Mouse (Mus musculus) embryonic facial prominence, embryonic 10.5 days (tissue): Measurements from ENCODE around the gene Myef2. TPM values are rescaled to one million over a fixed set of nuclear protein-coding genes. Genes with fewer than 3 reads are reported as not detected.
"Not testable (repeated sequence)": the region's sequence is repeated elsewhere in the genome, so short reads cannot be mapped to it uniquely, and the experiment has no call there.

Experiments used
- DNase-seq: peaks from one replicate; pipeline ENCODE4 v3.0.0-alpha.2; 2017; ENCODE audit warnings: low spot score
- H3K27ac ChIP-seq: fragments of 300-500 bp; sonication (generic); replicated peaks from 2 replicates; pipeline ENCODE4 v1.5.1; 2016; ENCODE audit warnings: mild to moderate bottlenecking
- H3K27me3 ChIP-seq: fragments of 300-500 bp; sonication (generic); replicated peaks from 2 replicates; pipeline ENCODE4 v1.6.1; 2016; ENCODE audit warnings: low read depth, mild to moderate bottlenecking; ENCODE audit not compliant: poor library complexity, severe bottlenecking
- H3K36me3 ChIP-seq: fragments of 300-500 bp; sonication (generic); replicated peaks from 2 replicates; pipeline ENCODE4 v1.6.1; 2016; ENCODE audit warnings: mild to moderate bottlenecking, moderate library complexity
- H3K4me1 ChIP-seq: fragments of 300-500 bp; sonication (generic); 2 replicates; pipeline ENCODE4 v1.6.1; 2016
- H3K4me3 ChIP-seq: fragments of 300-500 bp; sonication (generic); 2 replicates; pipeline ENCODE4 v1.5.1; 2016; ENCODE audit warnings: mild to moderate bottlenecking, moderate library complexity
- H3K9me3 ChIP-seq: fragments of 300-500 bp; sonication (generic); 2 replicates; pipeline ENCODE4 v1.6.1; 2016; ENCODE audit warnings: mild to moderate bottlenecking
- WGBS: fragments of 180-500 bp; shearing (Covaris S2); methylation state at CpG from one replicate; pipeline ENCODE4 v1.1.7; 2016; 5-methylcytosine and 5-hydroxymethylcytosine counted together
- polyA plus RNA-seq: library from polyadenylated mRNA; unstranded; fragments of >200 nt; fragmentation: Nextera tagmentation; extraction: Ambion mirVana; gene quantifications from 2 replicates; pipeline ENCODE4 v1.2.1, GENCODE M21; 2016

Myef2 gene
- polyA plus RNA-seq, 1 experiment from 2014 or later: 158 TPM

GRCm38 (mm10) chr2:125122288-125122623 lies 1.2 kb downstream of the Myef2 start:
- WGBS: 11% methylated on average over 4 of the region's 4 CpGs
- Histone ChIP-seq H3K27me3 (no peaks in the 10 kb centered on the region), H3K4me3 (peak overlapping the region; percentile 89), H3K4me1 (peaks cover 25% of the 10 kb centered on the region), H3K9me3 (no peaks in the 10 kb centered on the region), H3K36me3 (peaks cover 10% of the 10 kb centered on the region), H3K27ac (peak overlapping the region; percentile 100)
- no peak for DNase-seq

GRCm38 (mm10) chr2:125119381-125120110 lies 3.9 kb downstream of the Myef2 start:
- Histone ChIP-seq H3K27me3 (no peaks in the 10 kb centered on the region), H3K36me3 (peaks cover 34% of the 10 kb centered on the region), H3K4me1 (peaks cover 25% of the 10 kb centered on the region), H3K4me3 (no peak overlapping the region), H3K9me3 (no peaks in the 10 kb centered on the region), H3K27ac (no peak overlapping the region)
- WGBS: 73% methylated on average over 6 of the region's 6 CpGs
- no peak for DNase-seq

- DNase-seq, H3K27ac ChIP-seq, H3K9me3 ChIP-seq, H3K4me1 ChIP-seq, H3K27me3 ChIP-seq, H3K4me3 ChIP-seq: not testable (repeated sequence)
- peaks cover 93% of the 10 kb centered on the region for H3K36me3 ChIP-seq
- 94% methylated on average over 4 of the region's 4 CpGs for WGBS
These were observed 16.9 kb downstream of the Myef2 start for GRCm38 (mm10) chr2:125106536-125106935.

- not testable (repeated sequence) for H3K4me1 ChIP-seq, H3K27me3 ChIP-seq, H3K4me3 ChIP-seq, DNase-seq, H3K27ac ChIP-seq, H3K9me3 ChIP-seq
- H3K36me3 ChIP-seq: peaks cover 91% of the 10 kb centered on the region
- WGBS: 96% methylated on average over 13 of the region's 13 CpGs
These were observed 19.0 kb downstream of the Myef2 start for GRCm38 (mm10) chr2:125104491-125104890.

- not testable (repeated sequence) for H3K27ac ChIP-seq, H3K27me3 ChIP-seq, H3K4me3 ChIP-seq, H3K4me1 ChIP-seq, H3K9me3 ChIP-seq, DNase-seq
- WGBS: 82% methylated on average over 3 of the region's 3 CpGs
- peaks cover 94% of the 10 kb centered on the region for H3K36me3 ChIP-seq
These were observed 31.3 kb downstream of the Myef2 start for GRCm38 (mm10) chr2:125092123-125092522.

- Histone ChIP-seq H3K4me3 (no peak overlapping the region), H3K27ac (no peak overlapping the region), H3K4me1 (no peaks in the 10 kb centered on the region), H3K9me3 (no peaks in the 10 kb centered on the region), H3K27me3 (no peaks in the 10 kb centered on the region), H3K36me3 (peaks cover 94% of the 10 kb centered on the region)
- no peak for DNase-seq
- WGBS: 96% methylated on average over 7 of the region's 7 CpGs
These were observed 34.7 kb downstream of the Myef2 start for GRCm38 (mm10) chr2:125088757-125089156.

GRCm38 (mm10) chr2:125083879-125084278 lies 39.6 kb downstream of the Myef2 start:
- H3K4me3 ChIP-seq: no peak overlapping the region
- WGBS: 26% methylated on average over 1 of the region's 1 CpGs
- H3K27ac ChIP-seq: no peak overlapping the region
- DNase-seq: no peak
- H3K27me3 ChIP-seq: no peaks in the 10 kb centered on the region
- H3K4me1 ChIP-seq: no peaks in the 10 kb centered on the region
- no peaks in the 10 kb centered on the region for H3K9me3 ChIP-seq
- peaks cover 80% of the 10 kb centered on the region for H3K36me3 ChIP-seq

GRCm38 (mm10) chr2:125073056-125073780 lies 50.2 kb downstream of the Myef2 start:
- Histone ChIP-seq H3K4me1 (no peaks in the 10 kb centered on the region), H3K36me3 (no peaks in the 10 kb centered on the region; the same call in 1 of the 2 replicates), H3K9me3 (no peaks in the 10 kb centered on the region), H3K27me3 (no peaks in the 10 kb centered on the region), H3K4me3 (no peak overlapping the region), H3K27ac (no peak overlapping the region)
- no peak for DNase-seq
- 83% methylated on average over 3 of the region's 3 CpGs for WGBS

GRCm38 (mm10) chr2:125068696-125069095 lies 54.8 kb downstream of the Myef2 start:
- 93% methylated on average over 12 of the region's 12 CpGs for WGBS
- 0 out of 2 replicates have a peak, but pooled peaks cover 3% of the 10 kb centered on the region for H3K4me1 ChIP-seq
- no peak overlapping the region for H3K4me3 ChIP-seq
- no peak overlapping the region for H3K27ac ChIP-seq
- H3K27me3 ChIP-seq: no peaks in the 10 kb centered on the region
- no peaks in the 10 kb centered on the region for H3K36me3 ChIP-seq
- DNase-seq: no peak
- H3K9me3 ChIP-seq: no peaks in the 10 kb centered on the region

GRCm38 (mm10) chr2:125067894-125068293 lies 55.6 kb downstream of the Myef2 start, which contains the start of gene Slc24a5:
Gene Slc24a5, plus strand, starts transcription at chr2:125068124.
- 69% methylated on average over 10 of the region's 10 CpGs for WGBS
- Histone ChIP-seq H3K9me3 (no peaks in the 10 kb centered on the region), H3K36me3 (no peaks in the 10 kb centered on the region), H3K4me3 (no peak within 1 kb of the TSS), H3K27ac (no peak within 1 kb of the TSS), H3K27me3 (no peaks in the 10 kb centered on the region), H3K4me1 (0 out of 2 replicates have a peak, but pooled peaks cover 3% of the 10 kb centered on the region)
- no peak for DNase-seq

- Histone ChIP-seq H3K4me1 (0 out of 2 replicates have a peak, but pooled peaks cover 5% of the 10 kb centered on the region), H3K4me3 (no peak overlapping the region), H3K27me3 (no peaks in the 10 kb centered on the region), H3K27ac (no peak overlapping the region), H3K9me3 (no peaks in the 10 kb centered on the region), H3K36me3 (no peaks in the 10 kb centered on the region)
- 86% methylated on average over 7 of the region's 7 CpGs for WGBS
- no peak for DNase-seq
These were observed 56.1 kb downstream of the Myef2 start for GRCm38 (mm10) chr2:125067373-125067772.

GRCm38 (mm10) chr2:125062944-125063343 lies 60.5 kb downstream of the Myef2 start:
- no peak overlapping the region for H3K27ac ChIP-seq
- WGBS: 67% methylated on average over 4 of the region's 4 CpGs
- H3K36me3 ChIP-seq: no peaks in the 10 kb centered on the region
- H3K27me3 ChIP-seq: no peaks in the 10 kb centered on the region
- H3K4me1 ChIP-seq: 0 out of 2 replicates have a peak, but pooled peaks cover 5% of the 10 kb centered on the region
- DNase-seq: no peak
- H3K9me3 ChIP-seq: no peaks in the 10 kb centered on the region
- no peak overlapping the region for H3K4me3 ChIP-seq

GRCm38 (mm10) chr2:125061451-125061850 lies 62.0 kb downstream of the Myef2 start:
- H3K27ac ChIP-seq: no peak overlapping the region
- 0 out of 2 replicates have a peak, but pooled peaks cover 3% of the 10 kb centered on the region for H3K4me1 ChIP-seq
- DNase-seq: no peak
- WGBS: 92% methylated on average over 7 of the region's 7 CpGs
- no peaks in the 10 kb centered on the region for H3K9me3 ChIP-seq
- H3K36me3 ChIP-seq: no peaks in the 10 kb centered on the region
- H3K27me3 ChIP-seq: no peaks in the 10 kb centered on the region
- no peak overlapping the region for H3K4me3 ChIP-seq
